Mouse (Mus musculus): Measurements from ENCODE around the gene Zbtb24.

Zbtb24 gene

DNA sequence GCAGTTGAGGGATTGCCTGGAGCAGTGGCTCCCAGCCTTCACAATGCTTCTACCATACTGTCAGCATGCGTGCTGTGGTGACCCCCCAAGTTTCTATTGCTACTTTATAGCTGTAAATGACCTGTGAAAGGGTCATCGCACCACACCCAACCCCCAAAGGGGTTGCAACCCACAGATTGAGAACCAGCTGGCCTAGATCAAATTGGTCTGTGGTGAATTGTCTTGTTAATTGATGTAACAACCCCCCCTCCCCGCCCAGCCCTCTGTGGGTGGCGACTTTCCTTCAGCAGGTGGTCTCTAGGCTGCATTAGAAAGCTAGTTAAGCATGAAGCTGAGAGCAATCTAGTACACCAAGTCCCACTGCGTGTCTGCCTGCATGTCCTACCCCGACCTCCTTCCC is 17.1 kb downstream of the Zbtb24 start:
- DNase-seq, result no peak

DNA sequence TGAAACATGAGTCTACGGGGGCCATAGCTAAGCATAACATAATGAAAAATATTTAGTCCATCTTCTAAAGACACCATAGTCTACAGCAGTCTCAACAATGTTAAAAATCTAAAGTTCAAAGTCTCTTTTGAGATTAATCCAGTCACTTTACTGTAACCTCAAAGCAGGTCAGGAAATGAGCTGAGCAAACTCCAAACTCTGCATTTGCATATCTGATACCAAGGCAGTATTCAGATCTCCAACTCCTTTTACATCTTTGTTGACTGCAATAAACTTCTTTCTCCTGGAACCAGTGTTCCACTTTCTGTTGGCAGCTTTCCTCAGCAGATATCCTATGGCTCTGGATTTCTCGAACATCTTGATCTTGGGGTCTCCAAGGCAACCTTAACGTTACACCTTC is 20.5 kb downstream of the Zbtb24 start:
- no peak for DNase-seq

DNA sequence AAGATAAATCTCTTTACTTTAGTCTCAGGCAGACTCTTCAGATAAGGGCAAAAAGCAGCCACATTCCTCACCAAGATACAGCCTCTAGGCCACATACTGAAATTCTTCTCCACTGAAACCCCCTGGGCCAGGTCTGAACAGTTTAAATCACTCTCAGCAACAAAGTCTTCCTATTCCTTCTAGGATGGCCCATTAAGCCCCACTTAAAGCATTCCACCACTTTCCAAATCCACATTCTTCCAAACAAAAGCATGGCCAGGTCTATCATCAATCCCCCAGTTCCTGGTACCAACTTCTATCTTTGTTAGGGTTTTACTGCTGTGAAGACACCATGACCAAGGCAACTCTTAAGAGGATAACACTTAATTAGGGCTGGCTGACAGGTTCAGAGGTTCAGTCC is 22.4 kb downstream of the Zbtb24 start:
- DNase-seq, result no peak

DNA sequence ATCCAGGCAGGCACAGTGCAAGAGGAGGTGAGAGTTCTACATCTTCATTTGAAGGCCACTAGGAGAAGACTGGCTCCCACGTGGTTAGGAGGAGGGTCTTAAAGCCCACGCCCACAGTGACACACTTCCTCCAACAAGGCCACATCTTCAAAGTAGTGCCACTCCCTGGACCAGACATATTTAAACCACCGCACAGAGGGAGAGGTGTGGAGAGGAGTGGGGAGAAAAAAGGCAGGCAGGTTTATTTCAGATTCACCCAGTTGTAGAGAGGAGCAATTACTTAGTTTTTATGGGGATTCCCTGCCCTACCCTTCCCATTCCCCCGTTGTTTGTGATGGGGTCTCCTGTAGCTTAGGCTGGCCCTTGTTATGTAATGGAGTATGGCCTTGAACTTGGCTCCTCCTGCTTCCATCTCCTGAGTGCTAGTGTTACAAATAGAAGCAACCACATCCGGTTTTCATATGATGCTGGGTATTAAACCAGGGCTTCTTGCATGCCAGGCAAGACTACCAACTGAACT is 22.8 kb downstream of the Zbtb24 start:
- no peak for DNase-seq

DNA sequence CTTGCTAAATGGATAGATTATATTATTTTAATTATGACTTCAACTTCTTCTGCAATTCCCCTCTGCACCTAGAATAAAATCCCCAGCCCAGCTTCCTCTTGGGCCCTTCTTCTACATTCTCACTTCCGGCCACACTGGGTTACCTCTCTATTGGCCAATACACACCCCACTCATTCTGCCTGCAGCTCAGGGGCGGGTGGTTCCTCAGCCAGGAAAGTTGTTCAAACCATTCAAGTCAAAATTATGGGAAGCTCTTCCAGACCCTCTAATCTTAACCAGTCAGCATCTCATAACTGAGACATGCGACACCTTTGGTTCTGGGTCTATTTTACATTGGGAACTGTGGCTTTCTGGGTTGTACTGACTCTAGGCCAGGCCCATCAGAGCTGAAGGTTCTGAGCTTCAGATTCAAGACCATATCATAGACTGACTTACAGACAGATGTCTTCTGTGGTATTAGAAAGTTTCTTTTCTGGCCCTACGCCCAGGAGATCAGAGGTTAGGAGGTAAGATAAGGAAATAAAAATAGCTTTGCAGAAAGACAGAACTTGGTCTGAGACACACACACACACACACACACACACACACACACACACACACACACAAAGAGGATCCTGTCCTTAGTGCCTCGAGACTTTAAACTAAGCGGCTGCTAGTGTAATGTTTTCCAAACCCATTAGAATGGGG is 23.7 kb downstream of the Zbtb24 start:
- peak; percentile 49 to 56 for DNase-seq

DNA sequence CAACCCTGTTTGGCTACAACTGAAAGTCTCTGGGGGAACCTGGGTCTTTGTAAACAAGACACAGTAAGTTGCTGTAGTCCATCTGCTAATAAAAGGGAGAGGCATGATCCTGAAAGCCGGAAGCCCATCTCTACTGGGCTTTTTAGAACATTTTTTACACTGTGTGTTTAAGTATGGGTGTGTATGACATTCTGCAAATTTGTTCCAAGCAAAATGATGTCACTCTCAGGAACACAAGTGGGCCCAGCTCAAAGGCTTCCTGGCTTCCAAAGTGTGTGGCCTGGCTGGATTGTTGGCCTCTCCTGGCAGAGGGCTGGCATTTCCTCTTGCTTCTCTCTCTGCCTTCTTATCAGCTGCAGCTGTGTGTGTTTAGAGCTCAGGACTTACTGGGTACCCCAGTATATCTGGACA is 24.8 kb downstream of the Zbtb24 start:
- DNase-seq, result no peak

DNA sequence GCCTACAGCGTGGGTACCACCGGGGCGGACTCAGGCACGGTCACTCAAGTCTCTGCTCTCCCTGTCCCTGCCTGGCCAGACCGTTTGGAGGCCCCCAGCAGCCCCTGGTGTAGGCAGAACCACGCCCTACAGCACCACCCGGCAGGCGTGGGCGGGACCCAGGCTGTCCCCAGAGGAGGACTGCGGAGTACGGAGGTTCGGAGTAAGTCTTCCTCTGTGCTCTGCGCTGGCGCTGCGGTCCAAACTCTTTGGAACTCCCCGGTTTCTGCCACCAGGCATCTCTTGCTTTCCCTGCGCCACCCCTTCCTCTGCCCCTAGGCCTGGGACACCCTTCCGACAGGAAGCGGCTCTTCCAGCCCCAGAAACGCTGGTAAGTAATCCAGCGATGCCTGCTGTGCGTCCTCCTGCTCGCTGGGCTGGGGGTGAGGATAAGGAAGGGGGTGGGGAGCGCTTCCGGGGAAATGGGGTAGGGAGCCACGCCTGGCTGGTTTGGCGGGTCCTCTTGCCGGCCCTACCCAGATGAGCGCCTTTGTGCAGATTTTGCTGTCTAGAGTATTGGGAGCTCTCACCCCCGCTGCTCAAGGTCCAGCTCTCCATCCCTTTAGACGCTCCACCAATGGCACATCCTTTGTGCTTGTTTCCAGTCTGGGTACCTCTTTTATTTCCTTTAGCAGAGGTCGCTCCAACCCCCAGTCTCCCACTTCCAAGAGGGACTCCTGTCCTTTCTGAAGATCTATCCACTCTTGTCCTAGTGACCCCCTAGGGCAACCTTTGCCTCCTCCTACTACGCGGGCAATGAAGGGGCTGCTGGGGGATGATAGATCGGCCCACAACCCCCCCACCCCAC is 26.2 kb downstream of the Zbtb24 start, which contains the start of gene Mical1:
Gene Mical1 (plus strand): TSS at position 144 of the 847 bp plus-strand sequence.
- peak; percentile 70 to 79 for DNase-seq

DNA sequence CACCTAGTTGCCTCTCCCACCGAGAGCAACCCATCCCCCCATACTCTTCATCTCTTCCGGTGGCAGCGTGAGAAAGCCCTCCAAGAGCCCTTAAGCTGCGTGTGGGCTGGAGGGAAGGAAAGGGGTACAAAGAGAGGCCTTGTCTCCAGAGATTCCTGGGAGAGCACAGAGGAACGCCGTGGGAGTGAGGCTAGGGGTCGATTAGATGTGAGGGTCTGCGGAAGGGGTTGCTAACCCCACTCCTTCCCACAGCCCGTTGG is 26.8 kb downstream of the Zbtb24 start:
- DNase-seq, result peak in 1 of 2 experiments; percentile 45

DNA sequence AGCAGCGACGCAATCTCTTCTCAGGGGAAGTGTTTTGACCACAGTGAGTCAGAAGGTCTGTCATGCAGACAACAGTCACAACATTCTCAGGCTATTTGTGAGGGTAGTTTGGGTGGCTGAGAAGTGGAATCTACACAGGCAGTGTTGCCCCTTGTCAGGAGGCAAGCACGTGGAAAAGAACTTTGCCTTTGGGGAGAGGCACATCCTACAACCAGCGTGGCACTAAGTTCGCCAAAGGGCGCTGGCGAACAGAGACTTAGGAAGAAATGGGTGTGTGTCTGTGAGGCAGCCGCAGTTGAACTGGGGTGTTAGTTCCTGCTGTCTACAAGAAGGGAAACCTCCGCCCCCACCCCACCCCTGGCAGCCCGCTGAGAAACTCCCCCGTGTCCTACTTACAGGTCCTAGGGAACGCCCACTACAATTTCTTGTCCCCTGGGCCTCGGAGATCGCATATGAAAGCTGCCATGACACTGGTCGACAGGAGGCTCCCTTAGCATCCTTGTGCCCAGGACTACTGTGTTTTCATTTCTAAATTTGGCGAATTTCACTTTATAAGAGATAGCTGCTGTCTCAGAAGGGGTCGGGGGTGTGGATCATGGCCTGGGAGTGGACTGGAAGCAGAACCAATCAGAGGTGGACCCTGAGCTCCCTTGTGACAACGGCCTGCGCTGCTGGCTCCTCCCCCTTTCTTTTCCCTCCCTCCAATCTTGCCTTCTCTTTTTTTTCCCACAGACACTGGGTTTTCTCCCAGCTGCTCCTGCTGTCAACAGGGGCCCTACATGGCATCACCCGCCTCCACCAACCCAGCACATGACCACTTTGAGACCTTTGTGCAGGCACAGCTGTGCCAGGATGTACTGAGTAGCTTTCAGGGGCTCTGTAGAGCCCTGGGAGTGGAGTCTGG is 27.3 kb downstream of the Zbtb24 start:
- DNase-seq, result peak; percentile 39 to 53

DNA sequence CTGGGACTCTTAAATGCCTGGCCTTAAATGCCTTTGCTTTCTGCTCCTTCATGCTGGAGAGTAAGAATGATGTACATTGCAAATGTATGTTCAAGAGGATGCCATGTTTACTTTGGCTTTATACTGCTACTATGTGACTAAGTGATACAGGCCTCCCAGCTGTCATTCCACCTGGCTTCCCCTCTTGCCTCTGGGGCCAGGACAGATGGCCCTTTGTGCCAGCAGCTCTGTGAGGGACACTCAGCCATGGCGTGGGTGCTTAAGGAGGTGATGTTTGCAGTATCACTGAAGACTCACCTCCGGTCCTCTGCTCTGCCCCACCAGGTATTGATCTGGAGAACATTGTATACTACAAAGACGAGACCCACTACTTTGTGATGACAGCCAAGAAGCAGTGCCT is 29.8 kb downstream of the Zbtb24 start:
- no peak for DNase-seq

DNA sequence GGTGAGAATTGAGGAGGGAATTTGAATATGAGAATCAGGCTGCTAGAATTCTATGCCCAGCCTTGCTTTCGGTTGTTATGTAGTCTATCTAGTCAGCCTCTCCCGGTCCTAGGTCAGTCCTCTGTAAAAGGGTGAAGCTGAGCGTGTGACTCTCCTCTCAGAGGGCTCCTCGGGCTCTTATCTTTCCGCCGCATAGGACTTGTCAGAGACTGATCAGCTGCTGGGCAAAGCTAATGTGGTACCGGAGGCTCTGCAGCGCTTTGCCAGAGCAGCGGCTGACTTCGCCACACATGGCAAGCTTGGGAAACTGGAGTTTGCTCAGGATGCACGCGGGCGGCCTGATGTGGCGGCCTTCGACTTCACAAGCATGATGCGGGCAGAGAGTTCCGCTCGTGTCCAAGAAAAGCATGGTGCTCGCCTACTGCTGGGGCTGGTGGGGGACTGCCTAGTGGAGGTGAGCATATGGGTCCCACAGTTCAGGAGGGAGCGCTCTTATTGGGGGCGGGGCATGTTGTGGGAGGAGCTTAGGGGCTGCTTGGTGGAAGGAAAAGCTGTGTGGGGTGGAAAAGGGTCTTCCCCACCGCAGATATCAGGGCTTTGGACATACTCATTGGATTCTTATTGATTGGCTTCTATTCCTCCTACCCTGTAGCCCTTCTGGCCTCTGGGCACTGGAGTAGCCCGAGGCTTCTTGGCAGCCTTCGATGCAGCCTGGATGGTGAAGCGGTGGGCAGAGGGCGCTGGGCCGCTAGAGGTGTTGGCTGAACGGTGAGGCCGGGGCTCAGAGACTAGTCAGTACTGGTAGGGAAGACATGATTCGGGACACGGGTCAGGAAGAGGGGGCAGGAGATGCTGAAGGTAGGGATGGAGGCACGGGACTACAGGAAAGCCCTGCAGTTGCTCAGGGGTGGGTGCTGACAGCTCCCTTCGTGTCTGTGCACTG is 31.0 kb downstream of the Zbtb24 start:
- DNase-seq, result no peak

DNA sequence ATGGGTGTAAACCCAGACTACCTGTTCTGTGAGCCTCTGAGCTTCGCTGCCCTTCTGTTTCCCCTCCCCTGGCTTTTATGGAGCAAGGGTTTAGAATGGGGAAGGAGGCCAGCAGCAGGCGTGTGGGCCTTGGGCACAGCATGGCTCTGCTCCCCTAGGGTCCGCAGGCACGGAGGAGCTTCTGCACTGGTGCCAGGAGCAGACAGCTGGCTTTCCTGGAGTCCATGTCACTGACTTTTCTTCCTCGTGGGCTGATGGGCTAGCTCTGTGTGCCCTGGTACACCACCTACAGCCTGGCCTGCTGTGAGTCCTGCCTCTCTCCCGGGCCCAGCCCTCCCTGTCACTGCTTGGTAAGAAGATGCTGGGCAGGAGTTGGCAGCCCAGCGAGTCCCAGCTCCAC is 32.3 kb downstream of the Zbtb24 start:
- DNase-seq, result no peak

DNA sequence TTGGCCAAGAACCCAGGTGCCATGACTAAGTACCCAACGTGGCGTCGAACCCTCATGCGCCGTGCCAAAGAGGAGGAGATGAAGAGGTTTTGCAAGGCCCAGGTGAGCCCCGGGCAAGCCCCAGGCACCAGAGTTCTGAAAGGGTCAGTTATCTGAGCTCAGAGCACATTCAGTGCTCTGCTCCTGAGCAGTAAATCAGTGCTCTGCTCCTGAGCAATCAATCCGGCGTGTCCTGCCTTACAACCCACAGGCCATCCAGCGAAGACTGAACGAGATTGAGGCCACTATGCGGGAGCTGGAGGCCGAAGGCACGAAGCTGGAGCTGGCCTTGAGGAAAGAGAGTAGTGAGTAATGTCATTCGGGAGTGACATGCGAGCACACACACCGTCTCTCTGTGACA is 35.6 kb downstream of the Zbtb24 start:
- no peak for DNase-seq

DNA sequence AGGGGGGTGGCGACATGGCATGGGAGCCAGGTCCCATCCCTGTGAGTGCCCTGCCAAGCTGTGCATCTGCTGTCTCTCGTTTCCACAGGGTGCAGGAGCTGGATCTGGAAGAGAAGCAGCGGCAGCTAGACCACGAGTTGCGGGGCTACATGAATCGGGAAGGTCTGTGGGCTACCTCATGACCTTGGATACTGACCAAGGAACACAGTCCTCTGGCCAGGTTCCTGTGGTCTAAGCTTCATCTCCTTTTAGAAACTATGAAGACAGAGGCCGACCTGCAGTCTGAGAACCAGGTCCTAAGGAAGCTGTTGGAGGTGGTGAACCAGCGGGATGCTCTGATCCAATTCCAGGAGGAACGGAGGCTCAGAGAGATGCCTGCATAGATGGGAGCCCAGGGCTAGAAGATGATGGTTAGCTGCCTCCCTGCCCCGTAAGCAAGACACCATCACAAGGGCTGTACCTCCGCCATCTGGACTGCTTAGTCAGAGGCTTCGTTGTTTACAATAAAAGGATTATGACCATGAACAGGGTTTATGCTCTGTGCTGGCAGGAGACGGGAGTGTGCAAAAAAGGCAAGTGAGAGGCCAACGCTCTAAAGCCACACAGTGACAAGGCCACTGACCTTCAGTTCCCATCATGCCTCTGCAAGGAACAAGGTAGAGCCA is 36.5 kb downstream of the Zbtb24 start:
- no peak for DNase-seq

DNA sequence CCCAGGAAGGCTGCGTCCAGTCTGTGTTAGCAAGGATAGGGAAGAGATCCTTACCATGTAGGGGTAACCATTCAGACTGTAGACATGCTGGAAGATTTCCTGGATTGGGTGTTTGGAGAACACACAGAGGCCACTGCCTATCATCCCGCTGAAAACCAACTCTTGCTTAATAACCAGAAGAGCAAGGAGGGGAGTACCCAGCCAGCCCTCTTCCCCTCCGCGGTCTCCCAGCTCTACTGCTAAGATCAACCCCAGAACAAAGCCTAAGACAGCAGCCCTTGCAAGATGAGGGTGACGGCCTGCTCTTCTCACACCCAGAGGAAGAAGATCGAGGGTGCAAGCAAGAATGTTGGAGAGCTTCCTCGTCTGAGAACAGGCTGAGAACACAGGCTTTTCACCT is 38.7 kb downstream of the Zbtb24 start:
- no peak for DNase-seq

DNA sequence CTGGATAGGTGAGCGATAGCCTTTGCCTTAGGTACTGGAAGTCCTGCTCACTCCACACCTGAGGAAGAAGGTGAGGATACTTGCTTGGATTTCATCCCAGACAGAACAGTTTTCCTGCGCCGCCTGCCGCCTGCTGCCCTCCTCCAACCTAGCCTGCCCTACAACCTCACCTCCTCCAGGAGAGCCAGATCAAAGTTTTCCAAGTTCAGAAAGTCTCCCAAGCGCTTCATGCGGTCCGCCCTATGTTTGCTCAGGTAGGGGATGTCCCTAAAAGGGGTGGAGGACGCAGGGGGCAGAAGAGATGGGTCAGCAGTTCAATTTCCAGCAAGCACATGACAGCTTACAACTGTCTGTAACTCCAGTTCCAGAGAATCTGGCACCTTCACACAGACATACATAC is 39.1 kb downstream of the Zbtb24 start:
- DNase-seq, result no peak

DNA sequence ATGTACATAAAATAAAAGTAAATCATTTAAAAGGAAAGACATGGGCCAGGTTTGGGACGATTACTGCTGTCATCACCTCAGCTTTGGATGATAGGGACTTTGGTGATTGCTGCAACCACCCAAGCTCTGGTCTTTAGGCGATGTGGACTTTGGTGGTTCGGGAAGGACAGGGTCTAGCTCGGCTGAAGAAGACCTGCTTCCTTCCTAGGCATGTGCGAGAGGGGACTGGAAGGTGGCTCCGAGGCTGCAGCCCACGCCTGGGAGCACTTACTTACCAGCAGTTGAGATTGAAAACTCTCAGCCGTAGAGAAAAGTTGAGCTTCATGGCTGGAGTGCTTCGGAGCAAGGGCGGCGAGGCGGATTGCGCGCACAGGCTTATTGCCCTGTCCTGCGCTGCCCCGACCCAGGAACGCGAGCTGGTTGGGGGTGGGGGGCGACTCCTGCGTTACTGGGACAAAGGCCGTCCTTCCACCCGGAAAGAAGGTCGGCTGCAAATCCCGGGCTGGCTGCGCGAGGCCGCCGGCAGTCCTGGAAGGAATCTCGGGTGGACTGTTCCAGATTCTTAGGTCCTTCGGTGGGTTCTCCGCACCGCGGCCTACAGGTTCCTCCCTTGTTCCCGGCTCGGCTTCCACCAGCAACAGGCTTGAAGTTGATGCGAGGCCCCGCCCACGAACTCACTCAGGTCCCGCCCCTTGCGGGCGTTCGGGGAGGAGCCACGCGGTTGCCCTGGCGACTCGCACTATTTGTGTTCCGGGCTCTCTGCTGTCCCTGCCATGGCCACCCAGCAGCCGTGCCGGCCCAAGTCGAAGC is 39.7 kb downstream of the Zbtb24 start, which contains the start of the genes Smpd2 and Ppil6:
Gene Smpd2 (minus strand): TSS at position 662 of the 810 bp plus-strand sequence.
Gene Ppil6 (plus strand): TSS at position 732 of the 810 bp plus-strand sequence.
- DNase-seq, result peak; percentile 90 to 97

DNA sequence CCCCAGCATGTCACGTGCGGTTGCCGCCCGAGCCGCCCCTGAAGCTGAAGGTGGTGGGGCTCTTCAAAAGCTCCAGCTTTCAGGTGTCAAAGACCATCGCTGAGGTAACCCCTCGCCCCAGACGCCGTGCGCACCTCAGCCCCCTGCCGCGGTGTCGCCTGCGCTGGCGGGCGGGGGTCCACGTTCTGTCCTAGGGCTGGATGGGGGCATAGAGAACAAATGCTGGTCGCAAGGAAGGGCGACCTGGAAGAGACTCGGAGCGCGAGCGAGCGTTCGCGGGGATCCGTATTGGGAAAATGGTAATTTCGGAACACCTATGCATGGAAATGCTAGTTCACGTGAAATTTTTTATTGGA is 40.3 kb downstream of the Zbtb24 start:
- DNase-seq, result no peak

DNA sequence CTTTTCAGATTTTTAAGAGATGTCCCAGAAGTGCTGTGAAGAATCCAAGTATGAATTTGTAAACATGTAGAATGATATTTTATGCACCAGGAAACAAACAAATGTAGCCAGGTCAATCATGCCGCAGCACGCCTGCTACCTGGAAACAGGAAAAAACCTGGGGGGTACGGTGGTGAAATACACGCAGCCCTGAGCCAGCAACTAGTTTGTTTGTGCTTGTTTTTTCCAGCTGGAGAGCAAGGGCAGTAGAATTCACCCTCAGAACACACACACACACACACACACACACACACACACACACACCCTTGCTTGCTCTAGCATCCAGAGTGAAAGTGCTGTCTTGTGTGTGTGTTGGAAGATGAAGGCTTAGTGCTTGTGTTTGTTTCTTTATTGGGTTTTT is 40.9 kb downstream of the Zbtb24 start:
- no peak for DNase-seq

DNA sequence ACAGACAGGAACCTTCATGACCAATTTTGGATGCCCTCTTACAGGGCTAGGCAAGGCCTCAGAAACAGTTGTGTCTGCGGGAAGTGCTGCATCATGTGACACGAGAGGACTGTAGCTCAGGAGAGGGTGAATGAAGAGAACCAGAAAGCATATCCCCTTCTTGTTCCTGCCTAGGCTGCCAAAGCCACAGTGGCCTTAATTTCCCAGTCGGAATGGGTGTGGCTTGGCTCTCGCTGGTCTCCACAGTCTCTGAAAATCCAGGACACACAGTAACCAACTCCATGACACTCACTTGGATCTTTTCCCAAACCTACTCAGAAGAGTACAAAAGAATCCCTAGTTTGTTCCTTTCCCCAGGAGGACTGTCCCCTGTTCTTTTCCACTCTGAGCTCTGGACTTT is 50.8 kb downstream of the Zbtb24 start:
- no peak for DNase-seq

DNA sequence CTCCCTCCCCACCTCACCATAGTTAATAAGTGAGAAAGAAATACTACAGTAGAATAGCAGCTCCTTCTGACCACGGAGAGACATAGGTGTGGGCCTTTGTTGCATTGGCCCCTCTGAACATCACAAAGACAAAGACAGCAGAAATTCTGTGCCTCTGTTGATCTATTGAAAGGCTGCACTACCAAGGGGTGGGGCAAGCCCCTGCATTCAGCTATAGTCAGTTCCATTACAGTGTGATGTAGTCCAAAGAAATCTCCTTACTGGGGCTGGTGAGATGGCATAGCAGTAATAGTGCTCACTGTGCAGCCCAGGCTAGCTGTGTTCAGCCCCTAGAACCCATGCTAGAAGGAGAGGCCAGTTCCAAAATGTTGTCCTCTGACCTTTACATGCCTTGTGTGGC is 54.8 kb downstream of the Zbtb24 start:
- DNase-seq, result no peak
